Mouse (Mus musculus) olfactory bulb, adult 2 months (tissue): Measurements from ENCODE around the gene Gsk3a.

Source experiments
- CTCF ChIP-seq: fragments of 200-500 bp; IDR thresholded peaks from 2 replicates; pipeline ENCODE4 v1.5.1; 2012; ENCODE audit warnings: low read depth, mild to moderate bottlenecking, low read length, moderate library complexity; ENCODE audit not compliant: insufficient read depth
- POLR2A ChIP-seq: fragments of 200-500 bp; IDR thresholded peaks from 2 replicates; pipeline ENCODE4 v1.6.1; 2012; ENCODE audit warnings: mild to moderate bottlenecking, low read depth, low read length, moderate library complexity; ENCODE audit not compliant: insufficient read depth

DNA sequence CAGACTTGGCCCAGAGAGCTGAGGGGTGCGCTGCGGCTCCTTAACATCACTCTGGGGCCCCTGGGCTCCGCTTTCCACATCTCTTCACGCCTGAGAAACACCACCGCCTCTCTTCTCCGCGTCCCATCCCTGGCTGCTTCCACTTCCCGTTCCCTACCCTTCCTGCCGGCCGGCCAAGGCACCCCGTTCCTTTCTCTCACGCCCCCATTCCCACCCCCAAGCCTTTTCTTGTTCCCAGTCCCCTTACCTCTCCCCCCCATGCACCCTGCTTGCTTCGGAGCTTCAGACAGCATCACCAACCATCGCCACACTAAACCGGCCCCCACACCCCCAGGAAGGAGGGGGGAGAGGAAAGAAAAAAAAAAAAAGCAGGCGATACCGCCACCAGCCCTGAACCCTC, 59.3 kb downstream of the Gsk3a start:
- TF ChIP-seq CTCF (no peak), POLR2A (no peak)
